Mouse (Mus musculus) gonadal fat pad, adult 2 months (tissue): ENCODE results near the gene Fbn1. TPM values are rescaled to one million over a fixed set of nuclear protein-coding genes. Genes with fewer than 3 reads are reported as not detected.
"Not testable (repeated sequence)": the region's sequence is repeated elsewhere in the genome, so short reads cannot be mapped to it uniquely, and the experiment has no call there.

Experiments
- DNase-seq: peaks from one replicate; pipeline ENCODE4 v3.0.0-alpha.2; 2012; ENCODE audit warnings: low read depth
- polyA plus RNA-seq: library from polyadenylated mRNA; depleted of rRNA; stranded (reverse); fragments of >200 nt; gene quantifications from 2 replicates; pipeline ENCODE4 v1.2.3, GENCODE M21; 2012

The Fbn1 gene
- polyA plus RNA-seq, 1 experiment: 34.6 TPM

- DNase-seq: no peak
Observed at GRCm38 (mm10) chr2:125295526-125295925, 212.3 kb downstream of the Fbn1 start.

GRCm38 (mm10) chr2:125293969-125294491 lies 213.8 kb downstream of the Fbn1 start:
- DNase-seq: no peak

GRCm38 (mm10) chr2:125292616-125293015 lies 215.2 kb downstream of the Fbn1 start:
- no peak for DNase-seq

- no peak for DNase-seq
Observed at GRCm38 (mm10) chr2:125291101-125291500, 216.7 kb downstream of the Fbn1 start.

GRCm38 (mm10) chr2:125290197-125290965 lies 217.4 kb downstream of the Fbn1 start:
- DNase-seq: no peak

GRCm38 (mm10) chr2:125285777-125286176 lies 222.0 kb downstream of the Fbn1 start:
- no peak for DNase-seq

- DNase-seq: no peak
Observed at GRCm38 (mm10) chr2:125282334-125283206, 225.2 kb downstream of the Fbn1 start.

GRCm38 (mm10) chr2:125279995-125280394 lies 227.8 kb downstream of the Fbn1 start:
- not testable (repeated sequence) for DNase-seq

- peak; percentile 47 for DNase-seq
Observed at GRCm38 (mm10) chr2:125278474-125278873, 229.3 kb downstream of the Fbn1 start.

- no peak for DNase-seq
Observed at GRCm38 (mm10) chr2:125276692-125277091, 231.1 kb downstream of the Fbn1 start.

- no peak for DNase-seq
Observed at GRCm38 (mm10) chr2:125275617-125276016, 232.2 kb downstream of the Fbn1 start.

- no peak for DNase-seq
Observed at GRCm38 (mm10) chr2:125268876-125269275, 238.9 kb downstream of the Fbn1 start.

GRCm38 (mm10) chr2:125263753-125264152 lies 244.0 kb downstream of the Fbn1 start:
- DNase-seq: no peak

- DNase-seq: no peak
Observed at GRCm38 (mm10) chr2:125263056-125263455, 244.7 kb downstream of the Fbn1 start.

GRCm38 (mm10) chr2:125260326-125260725 lies 247.5 kb downstream of the Fbn1 start:
- no peak for DNase-seq

- no peak for DNase-seq
Observed at GRCm38 (mm10) chr2:125259230-125260120, 248.3 kb downstream of the Fbn1 start.

GRCm38 (mm10) chr2:125255886-125256285 lies 251.9 kb downstream of the Fbn1 start:
- DNase-seq: no peak

- DNase-seq: no peak
Observed at GRCm38 (mm10) chr2:125254630-125255029, 253.2 kb downstream of the Fbn1 start.

GRCm38 (mm10) chr2:125253699-125254098 lies 254.1 kb downstream of the Fbn1 start:
- no peak for DNase-seq

GRCm38 (mm10) chr2:125252275-125252674 lies 255.5 kb downstream of the Fbn1 start:
- no peak for DNase-seq

GRCm38 (mm10) chr2:125251781-125252180 lies 256.0 kb downstream of the Fbn1 start:
- no peak for DNase-seq
